Mouse (Mus musculus): ENCODE measurements around the gene Pnpla8.

GRCm38 (mm10) chr12:44242407-44242806, 21.2 kb downstream of the Pnpla8 start:
- TF ChIP-seq CTCF (IDR thresholded peaks at IDR 0.05; ENCODE audit: low read depth) (no peak), EP300 (optimal IDR thresholded peaks at IDR 0.05) (no peak)
